Mouse (Mus musculus) thymus, adult 2 months (tissue): ENCODE measurements around the gene Kpna7. TPM values are rescaled to one million over a fixed set of nuclear protein-coding genes. Genes with fewer than 3 reads are reported as not detected.
A peak's percentile ranks its signal among the peaks of the same experiment; 100 is the strongest.

ENCODE experiments used
- DNase-seq: peaks from one replicate; pipeline ENCODE4 v3.0.0; 2021
- H3K27ac ChIP-seq: fragments of 200-500 bp; 2 replicates; pipeline ENCODE4 v1.5.1; 2012; ENCODE audit warnings: low read length, control low read depth; ENCODE audit not compliant: control insufficient read depth, insufficient read depth
- H3K27me3 ChIP-seq: fragments of 200-500 bp; 2 replicates; pipeline ENCODE4 v1.6.1; 2012; ENCODE audit warnings: mild to moderate bottlenecking, low read length, moderate library complexity, mixed read lengths; ENCODE audit not compliant: control insufficient read depth, insufficient read depth
- H3K36me3 ChIP-seq: fragments of 200-500 bp; 2 replicates; pipeline ENCODE4 v1.6.1; 2012; ENCODE audit warnings: mild to moderate bottlenecking, low read length, moderate library complexity; ENCODE audit not compliant: control insufficient read depth, insufficient read depth
- H3K4me1 ChIP-seq: fragments of 200-500 bp; replicated peaks from 2 replicates; pipeline ENCODE4 v1.6.1; 2012; ENCODE audit warnings: low read length; ENCODE audit not compliant: control insufficient read depth, insufficient read depth
- H3K4me3 ChIP-seq: fragments of 200-500 bp; 2 replicates; pipeline ENCODE4 v1.5.1; 2012; ENCODE audit warnings: mild to moderate bottlenecking, low read length, control low read depth, moderate library complexity; ENCODE audit not compliant: control insufficient read depth, insufficient read depth
- CTCF ChIP-seq: fragments of 200-500 bp; IDR thresholded peaks from 2 replicates; pipeline ENCODE4 v1.5.1; 2012; ENCODE audit warnings: mild to moderate bottlenecking, control low read depth, low read length, moderate library complexity, borderline replicate concordance; ENCODE audit not compliant: control insufficient read depth, poor library complexity, insufficient read depth; ENCODE audit errors: extremely low read depth
- POLR2A ChIP-seq: fragments of 200-500 bp; IDR thresholded peaks from 2 replicates; pipeline ENCODE4 v1.6.1; 2012; ENCODE audit warnings: mild to moderate bottlenecking, low read length, control low read depth, moderate library complexity; ENCODE audit not compliant: control insufficient read depth, poor library complexity, insufficient read depth; ENCODE audit errors: extremely low read depth
- WGBS: fragments of 180-500 bp; shearing (Covaris S2); methylation state at CpG from one replicate; pipeline ENCODE4 v1.1.7; 2018; 5-methylcytosine and 5-hydroxymethylcytosine counted together
- polyA plus RNA-seq: library from polyadenylated mRNA; depleted of rRNA; stranded (reverse); fragments of >200 nt; gene quantifications from 2 replicates; pipeline ENCODE4 v1.2.3, GENCODE M21; 2012; rRNA removed

Gene Kpna7
- polyA plus RNA-seq, 1 experiment = 0.27 TPM

GRCm38 (mm10) chr5:144944932-144945331 is 138.9 kb downstream of the Kpna7 start:
- H3K27ac ChIP-seq = no peak overlapping the region
- no peaks in the 10 kb centered on the region for H3K36me3 ChIP-seq
- no peak overlapping the region for H3K4me3 ChIP-seq
- no peaks in the 10 kb centered on the region for H3K27me3 ChIP-seq
- 91% methylated on average over 7 of the region's 7 CpGs for WGBS
- DNase-seq = no peak
- H3K4me1 ChIP-seq = 0 out of 2 replicates have a peak, but pooled peaks cover 4% of the 10 kb centered on the region
- TF ChIP-seq CTCF (no peak), POLR2A (no peak)

GRCm38 (mm10) chr5:144944370-144944769 is 139.5 kb downstream of the Kpna7 start:
- no peak for TF ChIP-seq CTCF
- no peak for TF ChIP-seq POLR2A
- H3K4me1 ChIP-seq = 0 out of 2 replicates have a peak, but pooled peaks cover 4% of the 10 kb centered on the region
- no peak overlapping the region for H3K4me3 ChIP-seq
- H3K27ac ChIP-seq = no peak overlapping the region
- WGBS = 87% methylated on average over 4 of the region's 4 CpGs
- no peak for DNase-seq
- H3K36me3 ChIP-seq = no peaks in the 10 kb centered on the region
- H3K27me3 ChIP-seq = no peaks in the 10 kb centered on the region

- Histone ChIP-seq H3K27me3 (no peaks in the 10 kb centered on the region), H3K4me3 (no peak overlapping the region), H3K4me1 (0 out of 2 replicates have a peak, but pooled peaks cover 4% of the 10 kb centered on the region), H3K27ac (no peak overlapping the region), H3K36me3 (no peaks in the 10 kb centered on the region)
- TF ChIP-seq CTCF (no peak), POLR2A (no peak)
- WGBS = 93% methylated on average over 6 of the region's 6 CpGs
- no peak for DNase-seq
Measured at GRCm38 (mm10) chr5:144943346-144943745, 140.5 kb downstream of the Kpna7 start.

- Histone ChIP-seq H3K36me3 (no peaks in the 10 kb centered on the region), H3K4me3 (no peak overlapping the region), H3K27me3 (no peaks in the 10 kb centered on the region), H3K27ac (no peak overlapping the region), H3K4me1 (peaks cover 7% of the 10 kb centered on the region)
- DNase-seq = no peak
- WGBS = 88% methylated on average over 9 of the region's 9 CpGs
- TF ChIP-seq POLR2A (no peak), CTCF (no peak)
Measured at GRCm38 (mm10) chr5:144942431-144942830, 141.4 kb downstream of the Kpna7 start.

GRCm38 (mm10) chr5:144940904-144941303 is 142.9 kb downstream of the Kpna7 start:
- Histone ChIP-seq H3K27ac (no peak overlapping the region), H3K27me3 (no peaks in the 10 kb centered on the region), H3K36me3 (no peaks in the 10 kb centered on the region), H3K4me1 (peaks cover 10% of the 10 kb centered on the region), H3K4me3 (no peak overlapping the region)
- 82% methylated on average over 3 of the region's 3 CpGs for WGBS
- TF ChIP-seq CTCF (no peak), POLR2A (no peak)
- DNase-seq = no peak

GRCm38 (mm10) chr5:144937304-144937703 is 146.5 kb downstream of the Kpna7 start:
- no peak for TF ChIP-seq POLR2A
- no peak for TF ChIP-seq CTCF
- Histone ChIP-seq H3K27me3 (no peaks in the 10 kb centered on the region), H3K4me1 (peaks cover 26% of the 10 kb centered on the region), H3K36me3 (no peaks in the 10 kb centered on the region), H3K27ac (peak overlapping the region; percentile 80), H3K4me3 (no peak overlapping the region)
- no peak for DNase-seq
- WGBS = 24% methylated on average over 2 of the region's 2 CpGs

Other genes starting within 250 kb of the Kpna7 start
- 33.6 and 34.4 TPM in 2 replicates for gene Smurf1, start 118.2 kb downstream of the Kpna7 start, polyA plus RNA-seq
- not detected in 2 replicates for gene Gm4871, start 51.3 kb downstream of the Kpna7 start, polyA plus RNA-seq
- gene 1700018F24Rik, start 41.0 kb downstream of the Kpna7 start, polyA plus RNA-seq = not detected in 2 replicates
- 144 and 149 TPM in 2 replicates for gene Arpc1a, start 200 bp downstream of the Kpna7 start, polyA plus RNA-seq
- 859 and 863 TPM in 2 replicates for gene Arpc1b, start 30.2 kb upstream of the Kpna7 start, polyA plus RNA-seq
- gene Pdap1, start 56.2 kb upstream of the Kpna7 start, polyA plus RNA-seq = 35.6 and 36.2 TPM in 2 replicates
- gene Bud31, start 56.3 kb upstream of the Kpna7 start, polyA plus RNA-seq = 73.3 and 105 TPM in 2 replicates
- gene Ptcd1, start 83.1 kb upstream of the Kpna7 start, polyA plus RNA-seq = 14.5 and 14.9 TPM in 2 replicates
- 63.5 and 66.0 TPM in 2 replicates for gene Cpsf4, start 83.2 kb upstream of the Kpna7 start, polyA plus RNA-seq
- 129 and 175 TPM in 2 replicates for gene Atp5j2, start 108.0 kb upstream of the Kpna7 start, polyA plus RNA-seq
- 7.2 and 7.6 TPM in 2 replicates for gene Zkscan14, start 117.8 kb upstream of the Kpna7 start, polyA plus RNA-seq
- 5.0 and 5.1 TPM in 2 replicates for gene Zkscan5, start 120.5 kb upstream of the Kpna7 start, polyA plus RNA-seq
- 18.2 and 22.1 TPM in 2 replicates for gene Zfp655, start 147.7 kb upstream of the Kpna7 start, polyA plus RNA-seq
- 32.4 and 34.0 TPM in 2 replicates for gene Zscan25, start 196.5 kb upstream of the Kpna7 start, polyA plus RNA-seq